Mouse (Mus musculus): Measurements from ENCODE around the gene Dock2. TPM values are rescaled to one million over a fixed set of nuclear protein-coding genes. Genes with fewer than 3 reads are reported as not detected.
A peak's percentile ranks its signal among the peaks of the same experiment; 100 is the strongest.

Dock2 gene
- polyA plus RNA-seq, 1 experiment from 2014 or later = 3.3 TPM

DNA sequence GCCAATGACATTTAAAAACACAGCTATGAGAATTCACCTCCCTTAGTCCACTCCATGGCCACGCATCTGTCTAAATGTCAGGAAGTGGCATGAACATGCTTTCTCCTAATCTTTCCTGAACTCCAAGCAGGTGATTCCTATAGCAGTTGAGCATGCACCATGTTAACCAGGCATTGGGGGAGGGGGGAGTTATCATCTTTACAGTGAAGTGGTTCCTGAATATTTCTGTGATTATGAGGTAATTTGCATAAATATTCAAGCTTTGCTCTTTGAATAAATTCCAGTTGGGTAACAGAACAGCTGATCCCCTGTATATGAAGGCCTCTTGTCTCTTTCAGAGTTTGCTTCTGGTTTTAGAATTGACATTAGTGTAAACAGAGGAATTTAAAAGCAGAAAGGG lies 284.0 kb downstream of the Dock2 start:
- DNase-seq (ENCODE audit: low spot score) (no peak), ATAC-seq (ENCODE audit: low read depth) (no peak)
- no peaks in the 10 kb centered on the region for H3K9me3 ChIP-seq (ENCODE audit: control insufficient read depth, low read length)
- H3K27ac ChIP-seq (replicated peaks; ENCODE audit: low read depth, low read length) = no peak overlapping the region
- H3K36me3 ChIP-seq (ENCODE audit: control insufficient read depth, insufficient read depth, low read length) = no peaks in the 10 kb centered on the region
- no peak overlapping the region for H3K4me2 ChIP-seq (ENCODE audit: low read depth, low read length)
- no peaks in the 10 kb centered on the region for H3K27me3 ChIP-seq (replicated peaks; ENCODE audit: control insufficient read depth, insufficient read depth, low read length)
- no peak overlapping the region for H3K9ac ChIP-seq (ENCODE audit: low read depth, low read length)
- no peak overlapping the region for H3K4me3 ChIP-seq (ENCODE audit: low read depth, low read length)
- H3K4me1 ChIP-seq (ENCODE audit: control insufficient read depth, insufficient read depth, low read length) = no peaks in the 10 kb centered on the region
- 73% methylated on average over 1 of the region's 1 CpGs for WGBS

- H3K4me3 ChIP-seq (ENCODE audit: low read depth, low read length) = no peak overlapping the region
- no peak overlapping the region for H3K27ac ChIP-seq (replicated peaks; ENCODE audit: low read depth, low read length)
- 86% methylated on average over 4 of the region's 4 CpGs for WGBS
- no peak for ATAC-seq (ENCODE audit: low read depth)
- H3K4me2 ChIP-seq (ENCODE audit: low read depth, low read length) = no peak overlapping the region
- no peak overlapping the region for H3K9ac ChIP-seq (ENCODE audit: low read depth, low read length)
- no peak for DNase-seq (ENCODE audit: low spot score)
- no peaks in the 10 kb centered on the region for H3K9me3 ChIP-seq (ENCODE audit: control insufficient read depth, low read length)
- H3K36me3 ChIP-seq (ENCODE audit: control insufficient read depth, insufficient read depth, low read length) = no peaks in the 10 kb centered on the region
- H3K4me1 ChIP-seq (ENCODE audit: control insufficient read depth, insufficient read depth, low read length) = no peaks in the 10 kb centered on the region
- no peaks in the 10 kb centered on the region for H3K27me3 ChIP-seq (replicated peaks; ENCODE audit: control insufficient read depth, insufficient read depth, low read length)
Measured at GRCm38 (mm10) chr11:34494682-34495081, 289.0 kb downstream of the Dock2 start.

GRCm38 (mm10) chr11:34492986-34493385 lies 290.7 kb downstream of the Dock2 start:
- H3K27ac ChIP-seq (replicated peaks; ENCODE audit: low read depth, low read length) = no peak overlapping the region
- H3K4me2 ChIP-seq (ENCODE audit: low read depth, low read length) = no peak overlapping the region
- H3K9me3 ChIP-seq (ENCODE audit: control insufficient read depth, low read length) = no peaks in the 10 kb centered on the region
- no peak overlapping the region for H3K4me3 ChIP-seq (ENCODE audit: low read depth, low read length)
- no peak overlapping the region for H3K9ac ChIP-seq (ENCODE audit: low read depth, low read length)
- H3K36me3 ChIP-seq (ENCODE audit: control insufficient read depth, insufficient read depth, low read length) = no peaks in the 10 kb centered on the region
- no peaks in the 10 kb centered on the region for H3K4me1 ChIP-seq (ENCODE audit: control insufficient read depth, insufficient read depth, low read length)
- DNase-seq (ENCODE audit: low spot score) (no peak), ATAC-seq (ENCODE audit: low read depth) (no peak)
- 83% methylated on average over 3 of the region's 3 CpGs for WGBS
- no peaks in the 10 kb centered on the region for H3K27me3 ChIP-seq (replicated peaks; ENCODE audit: control insufficient read depth, insufficient read depth, low read length)

GRCm38 (mm10) chr11:34492223-34492622 lies 291.5 kb downstream of the Dock2 start:
- Histone ChIP-seq H3K4me2 (ENCODE audit: low read depth, low read length) (no peak overlapping the region), H3K27me3 (replicated peaks; ENCODE audit: control insufficient read depth, insufficient read depth, low read length) (no peaks in the 10 kb centered on the region), H3K9ac (ENCODE audit: low read depth, low read length) (no peak overlapping the region), H3K36me3 (ENCODE audit: control insufficient read depth, insufficient read depth, low read length) (no peaks in the 10 kb centered on the region), H3K4me3 (ENCODE audit: low read depth, low read length) (no peak overlapping the region), H3K27ac (replicated peaks; ENCODE audit: low read depth, low read length) (no peak overlapping the region), H3K4me1 (ENCODE audit: control insufficient read depth, insufficient read depth, low read length) (no peaks in the 10 kb centered on the region), H3K9me3 (ENCODE audit: control insufficient read depth, low read length) (no peaks in the 10 kb centered on the region)
- ATAC-seq (ENCODE audit: low read depth) = no peak
- WGBS = 91% methylated on average over 2 of the region's 2 CpGs
- no peak for DNase-seq (ENCODE audit: low spot score)

- no peak for ATAC-seq (ENCODE audit: low read depth)
- 69% methylated on average over 6 of the region's 6 CpGs for WGBS
Measured at GRCm38 (mm10) chr11:34489548-34489947, 294.1 kb downstream of the Dock2 start.

GRCm38 (mm10) chr11:34479301-34479700 lies 304.4 kb downstream of the Dock2 start:
- 74% methylated on average over 5 of the region's 5 CpGs for WGBS
- H3K9me3 ChIP-seq (ENCODE audit: control insufficient read depth, low read length) = no peaks in the 10 kb centered on the region
- DNase-seq (ENCODE audit: low spot score) = no peak
- ATAC-seq (ENCODE audit: low read depth) = no peak
- H3K4me3 ChIP-seq (ENCODE audit: low read depth, low read length) = no peak overlapping the region
- H3K27me3 ChIP-seq (replicated peaks; ENCODE audit: control insufficient read depth, insufficient read depth, low read length) = no peaks in the 10 kb centered on the region
- no peak overlapping the region for H3K4me2 ChIP-seq (ENCODE audit: low read depth, low read length)
- H3K27ac ChIP-seq (replicated peaks; ENCODE audit: low read depth, low read length) = no peak overlapping the region
- H3K9ac ChIP-seq (ENCODE audit: low read depth, low read length) = no peak overlapping the region
- no peaks in the 10 kb centered on the region for H3K4me1 ChIP-seq (ENCODE audit: control insufficient read depth, insufficient read depth, low read length)
- H3K36me3 ChIP-seq (ENCODE audit: control insufficient read depth, insufficient read depth, low read length) = no peaks in the 10 kb centered on the region

More at GRCm38 (mm10) chr11:34489548-34489947, 294.1 kb downstream of the Dock2 start:
- Histone ChIP-seq H3K9me3 (ENCODE audit: control insufficient read depth, low read length) (no peaks in the 10 kb centered on the region), H3K27me3 (replicated peaks; ENCODE audit: control insufficient read depth, insufficient read depth, low read length) (no peaks in the 10 kb centered on the region), H3K4me3 (ENCODE audit: low read depth, low read length) (no peak overlapping the region), H3K9ac (ENCODE audit: low read depth, low read length) (no peak overlapping the region), H3K27ac (replicated peaks; ENCODE audit: low read depth, low read length) (no peak overlapping the region), H3K36me3 (ENCODE audit: control insufficient read depth, insufficient read depth, low read length) (no peaks in the 10 kb centered on the region), H3K4me1 (ENCODE audit: control insufficient read depth, insufficient read depth, low read length) (no peaks in the 10 kb centered on the region), H3K4me2 (ENCODE audit: low read depth, low read length) (no peak overlapping the region)
- DNase-seq (ENCODE audit: low spot score) = no peak

GRCm38 (mm10) chr11:34469792-34470191 lies 313.9 kb downstream of the Dock2 start:
- Histone ChIP-seq H3K4me2 (ENCODE audit: low read depth, low read length) (no peak overlapping the region), H3K4me3 (ENCODE audit: low read depth, low read length) (no peak overlapping the region), H3K36me3 (ENCODE audit: control insufficient read depth, insufficient read depth, low read length) (no peaks in the 10 kb centered on the region), H3K27ac (replicated peaks; ENCODE audit: low read depth, low read length) (no peak overlapping the region), H3K9ac (ENCODE audit: low read depth, low read length) (no peak overlapping the region), H3K27me3 (replicated peaks; ENCODE audit: control insufficient read depth, insufficient read depth, low read length) (no peaks in the 10 kb centered on the region), H3K4me1 (ENCODE audit: control insufficient read depth, insufficient read depth, low read length) (no peaks in the 10 kb centered on the region), H3K9me3 (ENCODE audit: control insufficient read depth, low read length) (no peaks in the 10 kb centered on the region)
- 67% methylated on average over 2 of the region's 2 CpGs for WGBS
- DNase-seq (ENCODE audit: low spot score) (no peak), ATAC-seq (ENCODE audit: low read depth) (no peak)

- H3K27me3 ChIP-seq (replicated peaks; ENCODE audit: control insufficient read depth, insufficient read depth, low read length) = no peaks in the 10 kb centered on the region
- DNase-seq (ENCODE audit: low spot score) (peak; percentile 13), ATAC-seq (ENCODE audit: low read depth) (no peak)
- H3K27ac ChIP-seq (replicated peaks; ENCODE audit: low read depth, low read length) = no peak overlapping the region
- H3K9me3 ChIP-seq (ENCODE audit: control insufficient read depth, low read length) = no peaks in the 10 kb centered on the region
- no peaks in the 10 kb centered on the region for H3K36me3 ChIP-seq (ENCODE audit: control insufficient read depth, insufficient read depth, low read length)
- H3K4me1 ChIP-seq (ENCODE audit: control insufficient read depth, insufficient read depth, low read length) = no peaks in the 10 kb centered on the region
- no peak overlapping the region for H3K4me2 ChIP-seq (ENCODE audit: low read depth, low read length)
- H3K9ac ChIP-seq (ENCODE audit: low read depth, low read length) = no peak overlapping the region
- no peak overlapping the region for H3K4me3 ChIP-seq (ENCODE audit: low read depth, low read length)
- WGBS = 56% methylated on average over 3 of the region's 3 CpGs
Measured at GRCm38 (mm10) chr11:34468571-34468970, 315.1 kb downstream of the Dock2 start.

DNA sequence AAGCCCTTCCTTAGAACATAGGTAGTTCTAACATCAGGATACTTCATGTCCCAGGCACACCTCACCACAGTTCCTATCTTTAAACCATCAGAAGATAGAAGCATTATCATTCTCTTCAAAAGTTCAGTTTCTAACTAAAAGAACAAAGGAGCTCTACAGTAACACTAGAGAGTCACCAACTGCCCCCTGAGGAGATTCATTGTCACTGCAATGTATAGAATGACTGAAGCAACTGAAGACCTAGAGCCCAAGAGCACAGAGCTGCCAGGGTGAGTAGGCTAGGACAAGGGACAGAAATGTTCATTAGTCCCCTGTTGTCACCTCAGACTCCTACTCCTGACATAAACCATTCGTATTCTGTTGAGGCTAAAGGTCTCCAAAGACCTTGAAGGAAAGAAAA lies 316.6 kb downstream of the Dock2 start:
- Histone ChIP-seq H3K27ac (replicated peaks; ENCODE audit: low read depth, low read length) (no peak overlapping the region), H3K4me1 (ENCODE audit: control insufficient read depth, insufficient read depth, low read length) (no peaks in the 10 kb centered on the region), H3K4me2 (ENCODE audit: low read depth, low read length) (no peak overlapping the region), H3K4me3 (ENCODE audit: low read depth, low read length) (no peak overlapping the region), H3K27me3 (replicated peaks; ENCODE audit: control insufficient read depth, insufficient read depth, low read length) (no peaks in the 10 kb centered on the region), H3K9me3 (ENCODE audit: control insufficient read depth, low read length) (no peaks in the 10 kb centered on the region), H3K9ac (ENCODE audit: low read depth, low read length) (no peak overlapping the region), H3K36me3 (ENCODE audit: control insufficient read depth, insufficient read depth, low read length) (no peaks in the 10 kb centered on the region)
- WGBS = 75% methylated on average over 1 of the region's 1 CpGs
- DNase-seq (ENCODE audit: low spot score) = no peak
- no peak for ATAC-seq (ENCODE audit: low read depth)
